Mouse (Mus musculus): ENCODE data around the gene Gspt1. TPM values are rescaled to one million over a fixed set of nuclear protein-coding genes. Genes with fewer than 3 reads are reported as not detected.

Gspt1 gene
- total and polyA plus RNA-seq, 3 experiments, result 84.4 to 547 (median 376) TPM

DNA sequence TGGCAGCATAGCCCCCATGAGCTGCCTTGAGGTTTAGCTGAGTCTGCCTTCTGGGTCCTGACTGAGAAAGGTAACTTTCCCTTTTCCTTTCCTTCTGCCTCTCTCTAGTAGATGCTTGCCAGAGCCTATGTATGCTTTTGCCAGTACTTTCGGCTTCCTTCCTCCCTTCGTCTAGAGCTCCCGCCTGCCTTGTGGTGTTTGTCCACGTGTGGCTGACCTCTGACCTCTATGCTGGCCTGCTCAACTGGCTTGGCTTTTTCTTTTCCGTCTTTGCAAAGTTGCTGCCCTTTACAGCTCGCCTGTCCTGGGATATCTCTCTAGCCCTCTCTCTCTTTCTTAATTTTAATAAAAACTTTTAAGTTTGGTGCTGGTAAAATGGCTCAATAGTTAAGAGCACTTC, 15.7 kb upstream of the Gspt1 start:
- Histone ChIP-seq H3K9me3 (replicated peaks; ENCODE audit: insufficient read depth, low read length) (no peaks in the 10 kb centered on the region), H3K27me3 (ENCODE audit: control insufficient read depth in 1 of 2, insufficient read depth in 2 of 2, low read length in 2 of 2) (no peaks in the 10 kb centered on the region), H3K27ac (ENCODE audit: control insufficient read depth, low read depth, low read length) (no peak overlapping the region), H3K9ac (ENCODE audit: control insufficient read depth, low read depth, low read length, poor library complexity, severe bottlenecking) (no peak overlapping the region), H3K36me3 (ENCODE audit: control insufficient read depth in 1 of 2, insufficient read depth in 2 of 2, low read length in 2 of 2) (peaks cover 0 to 10% of the 10 kb centered on the region in 2 experiments; a peak in 2 of 4 replicates), H3K4me1 (ENCODE audit: control insufficient read depth in 1 of 2, insufficient read depth in 2 of 2, low read length in 2 of 2) (peaks cover 7 to 10% of the 10 kb centered on the region in 2 experiments), H3K79me2 (ENCODE audit: control insufficient read depth, insufficient read depth, low read length, poor library complexity) (no peaks in the 10 kb centered on the region), H3K4me3 (ENCODE audit: control insufficient read depth in 1 of 2, insufficient read depth in 1 of 2, low read depth in 2 of 2, low read length in 2 of 2) (no peak overlapping the region)
- TF ChIP-seq POLR2AphosphoS5 (IDR thresholded peaks at IDR 0.05; ENCODE audit: borderline replicate concordance, low read depth, low read length), result no peak
- TF ChIP-seq CTCF (IDR thresholded peaks at IDR 0.05 in 2 of 3, conservative IDR thresholded peaks at IDR 0.05 in 1 of 3; ENCODE audit: control insufficient read depth in 1 of 3, insufficient read depth in 1 of 3, low read depth in 2 of 3, low read length in 3 of 3, poor library complexity in 1 of 3, severe bottlenecking in 1 of 3), result no peak
- TF ChIP-seq RCOR1 (IDR thresholded peaks at IDR 0.05; ENCODE audit: low read depth, low read length), result no peak
- no peak for TF ChIP-seq KAT2A (conservative IDR thresholded peaks at IDR 0.05; ENCODE audit: low read depth, low read length)
- no peak for TF ChIP-seq ZKSCAN1 (IDR thresholded peaks at IDR 0.05; ENCODE audit: low read depth, low read length)
- no peak for TF ChIP-seq MYC (IDR thresholded peaks at IDR 0.05; ENCODE audit: low read depth, low read length)
- TF ChIP-seq SIN3A (IDR thresholded peaks at IDR 0.05; ENCODE audit: low read length), result no peak
- TF ChIP-seq USF1 (IDR thresholded peaks at IDR 0.05; ENCODE audit: low read depth, low read length), result no peak
- no peak for TF ChIP-seq POLR2A (IDR thresholded peaks at IDR 0.05; ENCODE audit: control insufficient read depth in 1 of 2, insufficient read depth in 1 of 2, low read depth in 1 of 2, low read length in 2 of 2, poor library complexity in 1 of 2)
- TF ChIP-seq E2F4 (IDR thresholded peaks at IDR 0.05; ENCODE audit: borderline replicate concordance, low read depth, low read length), result no peak
- no peak for TF ChIP-seq CHD2 (IDR thresholded peaks at IDR 0.05; ENCODE audit: low read length)
- no peak for TF ChIP-seq EP300 (IDR thresholded peaks at IDR 0.05; ENCODE audit: low read depth in 1 of 2, low read length in 2 of 2)
- TF ChIP-seq RAD21 (IDR thresholded peaks at IDR 0.05; ENCODE audit: low read depth, low read length), result no peak
- no peak for TF ChIP-seq NRF1 (IDR thresholded peaks at IDR 0.05; ENCODE audit: insufficient read depth, low read depth, low read length, poor library complexity, severe bottlenecking)
- TF ChIP-seq NELFE (IDR thresholded peaks at IDR 0.05; ENCODE audit: low read depth, low read length), result no peak
- TF ChIP-seq GABPA (IDR thresholded peaks at IDR 0.05; ENCODE audit: low read depth, low read length), result no peak
- TF ChIP-seq ETS1 (IDR thresholded peaks at IDR 0.05; ENCODE audit: low read depth, low read length), result no peak
- no peak for TF ChIP-seq UBTF (IDR thresholded peaks at IDR 0.05; ENCODE audit: borderline replicate concordance, insufficient read depth, low read depth, low read length)
- TF ChIP-seq MXI1 (IDR thresholded peaks at IDR 0.05; ENCODE audit: low read depth, low read length), result no peak
- DNase-seq (ENCODE audit: low read depth, low spot score), result no peak

DNA sequence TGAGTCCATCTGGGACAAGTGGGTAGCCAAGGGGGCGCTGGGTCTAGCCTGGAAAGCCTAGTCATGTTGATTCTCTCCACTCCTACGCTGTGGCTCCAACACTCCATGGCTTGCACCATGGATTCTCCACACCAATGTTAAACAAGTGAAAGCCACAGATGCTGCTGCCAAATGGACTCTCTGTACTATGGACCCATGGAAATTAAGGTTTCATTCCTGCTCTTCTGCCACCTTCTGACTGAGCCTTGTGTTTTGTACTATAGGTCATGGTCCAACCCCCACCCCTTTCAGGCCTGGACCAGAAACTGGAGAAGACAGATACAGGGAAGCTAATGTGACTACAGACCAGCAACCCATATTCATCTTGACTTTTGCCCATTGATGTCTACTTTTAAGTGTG, 12.4 kb upstream of the Gspt1 start:
- no peak overlapping the region for H3K4me3 ChIP-seq (ENCODE audit: control insufficient read depth in 1 of 2, insufficient read depth in 1 of 2, low read depth in 2 of 2, low read length in 2 of 2)
- H3K9me3 ChIP-seq (replicated peaks; ENCODE audit: insufficient read depth, low read length), result no peaks in the 10 kb centered on the region
- peaks cover 0 to 10% of the 10 kb centered on the region in 2 experiments; a peak in 2 of 4 replicates for H3K36me3 ChIP-seq (ENCODE audit: control insufficient read depth in 1 of 2, insufficient read depth in 2 of 2, low read length in 2 of 2)
- H3K4me1 ChIP-seq (ENCODE audit: control insufficient read depth in 1 of 2, insufficient read depth in 2 of 2, low read length in 2 of 2), result peaks cover 7 to 10% of the 10 kb centered on the region in 2 experiments
- no peak for DNase-seq (ENCODE audit: low read depth, low spot score)
- no peak overlapping the region for H3K27ac ChIP-seq (ENCODE audit: control insufficient read depth, low read depth, low read length)
- no peaks in the 10 kb centered on the region for H3K27me3 ChIP-seq (ENCODE audit: control insufficient read depth in 1 of 2, insufficient read depth in 2 of 2, low read length in 2 of 2)
- TF ChIP-seq GABPA (IDR thresholded peaks at IDR 0.05; ENCODE audit: low read depth, low read length) (no peak), NELFE (IDR thresholded peaks at IDR 0.05; ENCODE audit: low read depth, low read length) (no peak), CHD1 (IDR thresholded peaks at IDR 0.05; ENCODE audit: low read depth, low read length) (no peak), SMC3 (IDR thresholded peaks at IDR 0.05; ENCODE audit: low read depth, low read length) (no peak), ZC3H11A (IDR thresholded peaks at IDR 0.05; ENCODE audit: low read depth, low read length) (no peak), POLR2AphosphoS5 (IDR thresholded peaks at IDR 0.05; ENCODE audit: borderline replicate concordance, low read depth, low read length) (no peak), TAL1 (IDR thresholded peaks at IDR 0.05; ENCODE audit: low read length) (no peak), MEF2A (IDR thresholded peaks at IDR 0.05; ENCODE audit: extremely low read depth, insufficient replicate concordance, low read depth, low read length, poor library complexity, severe bottlenecking) (no peak), E2F4 (IDR thresholded peaks at IDR 0.05; ENCODE audit: borderline replicate concordance, low read depth, low read length) (no peak), UBTF (IDR thresholded peaks at IDR 0.05; ENCODE audit: borderline replicate concordance, insufficient read depth, low read depth, low read length) (no peak), MYC (IDR thresholded peaks at IDR 0.05; ENCODE audit: low read depth, low read length) (no peak), ZKSCAN1 (IDR thresholded peaks at IDR 0.05; ENCODE audit: low read depth, low read length) (no peak), CTCF (IDR thresholded peaks at IDR 0.05 in 2 of 3, conservative IDR thresholded peaks at IDR 0.05 in 1 of 3; ENCODE audit: control insufficient read depth in 1 of 3, insufficient read depth in 1 of 3, low read depth in 2 of 3, low read length in 3 of 3, poor library complexity in 1 of 3, severe bottlenecking in 1 of 3) (no peak), ELF1 (IDR thresholded peaks at IDR 0.05; ENCODE audit: low read depth, low read length) (no peak), POLR2A (IDR thresholded peaks at IDR 0.05; ENCODE audit: control insufficient read depth in 1 of 2, insufficient read depth in 1 of 2, low read depth in 1 of 2, low read length in 2 of 2, poor library complexity in 1 of 2) (no peak), POLR2AphosphoS2 (IDR thresholded peaks at IDR 0.05; ENCODE audit: low read length) (no peak), USF2 (IDR thresholded peaks at IDR 0.05; ENCODE audit: borderline replicate concordance in 1 of 2, insufficient read depth in 1 of 2, low read depth in 1 of 2, low read length in 2 of 2) (no peak)
- H3K79me2 ChIP-seq (ENCODE audit: control insufficient read depth, insufficient read depth, low read length, poor library complexity), result no peaks in the 10 kb centered on the region
- no peak overlapping the region for H3K9ac ChIP-seq (ENCODE audit: control insufficient read depth, low read depth, low read length, poor library complexity, severe bottlenecking)

Data from MEL (cell line).